Mouse (Mus musculus) limb, embryonic 14.5 days (tissue): Measurements from ENCODE around the gene Clcn3. TPM values are rescaled to one million over a fixed set of nuclear protein-coding genes. Genes with fewer than 3 reads are reported as not detected.

Experiments used
- ATAC-seq: fragments of 200-750 bp; cut with Nextera tagmentation; 2 replicates; pipeline ENCODE4 v1.8.0; 2017; ENCODE audit warnings: low read depth, moderate number of reproducible peaks, moderate TSS enrichment; ENCODE audit not compliant: low FRiP score
- DNase-seq: peaks from one replicate; pipeline ENCODE4 v3.0.0-alpha.2; 2015; ENCODE audit warnings: low spot score
- H3K27ac ChIP-seq: fragments of 300-500 bp; sonication (generic); replicated peaks from 2 replicates; pipeline ENCODE4 v1.5.1; 2014; ENCODE audit warnings: low read depth, mild to moderate bottlenecking, low read length, moderate library complexity, mixed read lengths
- H3K27me3 ChIP-seq: fragments of 300-500 bp; sonication (generic); 2 replicates; pipeline ENCODE4 v1.6.1; 2014; ENCODE audit warnings: low read length, mixed read lengths; ENCODE audit not compliant: control insufficient read depth, insufficient read depth
- H3K36me3 ChIP-seq: fragments of 300-500 bp; sonication (generic); 2 replicates; pipeline ENCODE4 v1.6.1; 2014; ENCODE audit warnings: mild to moderate bottlenecking, low read length, moderate library complexity, mixed read lengths; ENCODE audit not compliant: control insufficient read depth, insufficient read depth
- H3K4me1 ChIP-seq: fragments of 300-500 bp; sonication (generic); 2 replicates; pipeline ENCODE4 v1.6.1; 2014; ENCODE audit warnings: antibody characterized with exemption, low read length, mixed read lengths; ENCODE audit not compliant: control insufficient read depth, insufficient read depth
- H3K4me2 ChIP-seq: fragments of 300-500 bp; sonication (generic); replicated peaks from 2 replicates; pipeline ENCODE4 v1.6.1; 2014; ENCODE audit warnings: low read depth, mild to moderate bottlenecking, low read length, moderate library complexity; ENCODE audit not compliant: severe bottlenecking
- H3K4me3 ChIP-seq: fragments of 300-500 bp; sonication (generic); replicated peaks from 2 replicates; pipeline ENCODE4 v1.5.1; 2014; ENCODE audit warnings: low read length
- H3K9ac ChIP-seq: fragments of 300-500 bp; sonication (generic); 2 replicates; pipeline ENCODE4 v1.6.1; 2014; ENCODE audit warnings: mild to moderate bottlenecking, low read depth, low read length, moderate library complexity; ENCODE audit not compliant: severe bottlenecking
- H3K9me3 ChIP-seq: fragments of 300-500 bp; sonication (generic); 2 replicates; pipeline ENCODE4 v1.6.1; 2016; ENCODE audit warnings: low read length; ENCODE audit not compliant: control insufficient read depth
- POLR2A ChIP-seq: fragments of 200-500 bp; IDR thresholded peaks from 2 replicates; pipeline ENCODE4 v1.8.0; 2012; ENCODE audit warnings: inconsistent platforms, mild to moderate bottlenecking, moderate library complexity, borderline replicate concordance; ENCODE audit not compliant: insufficient read depth, insufficient read length; ENCODE audit errors: extremely low read depth
- WGBS: fragments of 180-500 bp; shearing (Covaris S2); extraction: QIAGEN DNeasy Blood & Tissue Kit; methylation state at CpG from one replicate; pipeline ENCODE4 v1.1.7; 2014; 5-methylcytosine and 5-hydroxymethylcytosine counted together
- polyA plus RNA-seq, 2 experiments: library from polyadenylated mRNA; depleted of rRNA in 1 of 2; stranded (reverse) in 1 of 2; unstranded in 1 of 2; fragments of >200 nt; fragmentation: Nextera tagmentation in 1 of 2; extraction: Ambion mirVana in 1 of 2; gene quantifications; 2 replicates each; pipeline versions ENCODE4 v1.2.1 to v1.2.3; 2012 to 2014

The Clcn3 gene
- polyA plus RNA-seq, 2 experiments: 10.9 to 15.3 TPM

DNA sequence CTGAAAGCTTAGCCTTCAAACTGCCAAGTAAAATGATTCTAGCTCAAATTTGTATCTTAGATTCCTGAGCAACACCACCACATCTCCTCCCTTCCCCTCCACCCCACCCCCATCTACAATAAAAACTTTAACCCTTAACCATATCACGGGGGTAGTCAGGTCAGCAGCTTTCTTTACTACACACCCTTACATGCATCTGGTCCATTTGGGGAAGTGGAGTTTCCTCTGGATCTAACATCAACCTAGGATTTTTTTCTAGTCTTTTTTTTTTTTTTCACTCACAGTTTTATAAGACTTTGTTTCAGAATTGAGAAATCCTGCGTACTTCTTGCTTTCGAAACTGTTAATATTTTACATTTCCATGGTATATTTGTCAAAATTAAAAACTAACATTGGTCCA is 20.3 kb downstream of the Clcn3 start:
- Histone ChIP-seq H3K4me1 (peaks cover 18% of the 10 kb centered on the region), H3K4me3 (no peak overlapping the region), H3K9ac (no peak overlapping the region), H3K27me3 (no peaks in the 10 kb centered on the region), H3K36me3 (no peaks in the 10 kb centered on the region), H3K4me2 (no peak overlapping the region), H3K27ac (no peak overlapping the region), H3K9me3 (no peaks in the 10 kb centered on the region)
- no peak for DNase-seq
- no peak for ATAC-seq
- 61% methylated on average over 3 of the region's 3 CpGs for WGBS
- TF ChIP-seq POLR2A: no peak

DNA sequence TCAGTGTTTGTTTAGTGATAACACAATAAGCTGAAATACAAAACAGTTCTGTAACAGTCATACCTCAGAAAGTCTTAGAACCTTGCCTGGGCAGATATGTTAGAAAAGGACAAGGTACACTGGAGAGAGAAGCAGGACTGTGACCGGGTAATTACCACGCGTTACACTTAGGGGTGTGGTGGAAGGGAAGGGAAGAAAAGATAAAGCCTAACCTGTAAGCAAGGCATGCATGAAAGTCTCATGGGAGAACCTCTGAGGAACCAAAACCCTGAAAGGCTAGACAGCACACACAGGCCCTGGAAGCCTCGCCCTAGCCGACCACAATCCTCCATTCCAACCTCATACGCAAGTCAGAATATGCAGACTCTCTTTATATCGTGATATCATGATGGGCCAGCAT is 26.3 kb downstream of the Clcn3 start:
- H3K4me1 ChIP-seq: peaks cover 3% of the 10 kb centered on the region; the same call in 1 of the 2 replicates
- TF ChIP-seq POLR2A: no peak
- WGBS: 90% methylated on average over 7 of the region's 7 CpGs

DNA sequence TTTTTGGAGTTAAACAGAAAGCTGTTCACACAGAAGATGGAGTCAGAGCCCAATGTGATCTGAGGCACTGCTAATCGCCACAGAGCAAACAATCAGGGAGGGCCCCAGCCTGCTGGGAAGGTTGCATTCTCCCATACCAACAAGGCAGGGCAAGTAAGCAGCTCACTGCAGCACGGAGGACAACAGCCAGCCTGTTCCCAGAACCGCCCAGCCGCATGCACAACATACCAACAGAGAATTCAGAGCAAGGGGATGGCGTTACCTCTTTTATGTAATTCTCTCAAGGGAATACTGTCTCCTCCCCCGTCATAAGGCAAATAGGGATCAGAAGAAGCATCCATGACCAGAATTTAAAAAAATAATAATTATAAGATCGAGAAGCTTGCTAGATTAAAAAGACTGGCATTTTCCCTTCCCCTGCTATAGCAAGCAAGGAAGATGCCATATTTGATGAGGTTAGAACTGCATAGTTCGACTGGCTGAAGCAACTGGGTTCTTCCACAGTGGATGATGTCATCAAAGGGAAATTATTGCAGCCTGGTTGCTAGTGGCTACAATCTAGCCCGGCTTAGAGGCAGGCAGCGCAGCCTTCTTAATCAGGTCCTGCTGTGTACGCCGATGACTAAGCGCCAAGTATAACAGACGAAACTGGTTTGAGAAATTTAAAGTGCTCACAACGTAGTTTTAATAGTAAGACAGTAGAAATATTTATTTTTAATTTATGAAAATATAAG is 28.7 kb downstream of the Clcn3 start:
- DNase-seq (peak; percentile 96), ATAC-seq (peak; percentile 95)
- no peak for TF ChIP-seq POLR2A
- no peaks in the 10 kb centered on the region for H3K9me3 ChIP-seq
- peak overlapping the region; percentile 52 for H3K9ac ChIP-seq
- peak overlapping the region; percentile 65 for H3K4me2 ChIP-seq
- H3K4me1 ChIP-seq: peaks cover 2% of the 10 kb centered on the region; the same call in 1 of the 2 replicates
- peak overlapping the region; percentile 87 for H3K27ac ChIP-seq
- no peaks in the 10 kb centered on the region for H3K36me3 ChIP-seq
- peak overlapping the region; percentile 39 for H3K4me3 ChIP-seq
- no peaks in the 10 kb centered on the region for H3K27me3 ChIP-seq
- WGBS: 2% methylated on average over 15 of the region's 15 CpGs

More for the DNA sequence above, 26.3 kb downstream of the Clcn3 start:
- H3K9ac ChIP-seq: no peak overlapping the region
- no peaks in the 10 kb centered on the region for H3K9me3 ChIP-seq
- DNase-seq (no peak), ATAC-seq (no peak)
- H3K4me2 ChIP-seq: no peak overlapping the region
- no peaks in the 10 kb centered on the region for H3K27me3 ChIP-seq
- no peak overlapping the region for H3K4me3 ChIP-seq
- H3K27ac ChIP-seq: no peak overlapping the region
- H3K36me3 ChIP-seq: no peaks in the 10 kb centered on the region

DNA sequence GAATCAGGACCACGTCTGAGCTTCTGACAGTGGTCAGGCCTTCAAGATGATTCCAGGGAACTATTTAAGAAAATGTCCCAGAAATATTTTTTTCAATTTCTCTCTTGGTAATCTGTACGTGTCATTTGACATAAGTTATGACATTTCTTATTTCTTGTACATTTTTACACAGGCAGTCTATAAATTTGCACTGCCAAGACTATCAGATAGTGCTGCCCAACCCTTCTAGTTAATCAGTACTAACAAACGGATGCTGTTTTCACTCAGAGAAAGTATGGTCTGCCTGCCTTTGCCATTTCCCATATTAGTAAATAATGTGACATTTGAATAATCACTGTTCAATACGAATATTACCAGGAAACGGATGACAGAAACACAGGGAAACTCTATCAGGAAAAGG is 30.3 kb downstream of the Clcn3 start:
- ATAC-seq (no peak), DNase-seq (no peak)
- Histone ChIP-seq H3K9ac (no peak overlapping the region), H3K27me3 (no peaks in the 10 kb centered on the region), H3K9me3 (no peaks in the 10 kb centered on the region), H3K4me1 (peaks cover 2% of the 10 kb centered on the region; the same call in 1 of the 2 replicates), H3K4me3 (no peak overlapping the region), H3K36me3 (no peaks in the 10 kb centered on the region), H3K27ac (no peak overlapping the region), H3K4me2 (no peak overlapping the region)
- TF ChIP-seq POLR2A: no peak
- 76% methylated on average over 5 of the region's 5 CpGs for WGBS

DNA sequence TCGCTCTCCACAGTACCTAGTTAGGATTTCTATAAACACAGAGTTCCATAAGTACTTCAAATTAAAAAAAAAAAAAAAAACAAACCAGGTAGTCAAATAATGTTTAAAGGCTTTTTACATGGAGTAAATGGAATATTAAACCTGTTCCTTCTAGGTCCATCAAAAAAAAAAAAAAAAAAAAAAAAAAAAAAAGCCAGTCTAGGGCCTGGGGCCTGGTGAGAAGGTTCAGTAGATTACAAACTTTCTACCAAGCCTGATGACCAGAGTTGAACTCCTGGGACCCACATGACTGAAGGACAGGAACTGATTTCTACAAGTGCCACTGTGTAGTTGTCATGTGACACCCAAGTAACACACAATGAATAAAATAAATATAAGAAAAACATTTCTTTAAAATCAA is 31.3 kb downstream of the Clcn3 start:
- no peak overlapping the region for H3K27ac ChIP-seq
- TF ChIP-seq POLR2A: no peak
- 89% methylated on average over 1 of the region's 1 CpGs for WGBS
- H3K9ac ChIP-seq: no peak overlapping the region
- H3K4me2 ChIP-seq: no peak overlapping the region
- ATAC-seq (no peak), DNase-seq (no peak)
- peaks cover 2% of the 10 kb centered on the region; the same call in 1 of the 2 replicates for H3K4me1 ChIP-seq
- no peaks in the 10 kb centered on the region for H3K9me3 ChIP-seq
- H3K4me3 ChIP-seq: no peak overlapping the region
- no peaks in the 10 kb centered on the region for H3K36me3 ChIP-seq
- H3K27me3 ChIP-seq: no peaks in the 10 kb centered on the region
